Mouse (Mus musculus): ENCODE results near the gene Nat9.

The Nat9 gene

DNA sequence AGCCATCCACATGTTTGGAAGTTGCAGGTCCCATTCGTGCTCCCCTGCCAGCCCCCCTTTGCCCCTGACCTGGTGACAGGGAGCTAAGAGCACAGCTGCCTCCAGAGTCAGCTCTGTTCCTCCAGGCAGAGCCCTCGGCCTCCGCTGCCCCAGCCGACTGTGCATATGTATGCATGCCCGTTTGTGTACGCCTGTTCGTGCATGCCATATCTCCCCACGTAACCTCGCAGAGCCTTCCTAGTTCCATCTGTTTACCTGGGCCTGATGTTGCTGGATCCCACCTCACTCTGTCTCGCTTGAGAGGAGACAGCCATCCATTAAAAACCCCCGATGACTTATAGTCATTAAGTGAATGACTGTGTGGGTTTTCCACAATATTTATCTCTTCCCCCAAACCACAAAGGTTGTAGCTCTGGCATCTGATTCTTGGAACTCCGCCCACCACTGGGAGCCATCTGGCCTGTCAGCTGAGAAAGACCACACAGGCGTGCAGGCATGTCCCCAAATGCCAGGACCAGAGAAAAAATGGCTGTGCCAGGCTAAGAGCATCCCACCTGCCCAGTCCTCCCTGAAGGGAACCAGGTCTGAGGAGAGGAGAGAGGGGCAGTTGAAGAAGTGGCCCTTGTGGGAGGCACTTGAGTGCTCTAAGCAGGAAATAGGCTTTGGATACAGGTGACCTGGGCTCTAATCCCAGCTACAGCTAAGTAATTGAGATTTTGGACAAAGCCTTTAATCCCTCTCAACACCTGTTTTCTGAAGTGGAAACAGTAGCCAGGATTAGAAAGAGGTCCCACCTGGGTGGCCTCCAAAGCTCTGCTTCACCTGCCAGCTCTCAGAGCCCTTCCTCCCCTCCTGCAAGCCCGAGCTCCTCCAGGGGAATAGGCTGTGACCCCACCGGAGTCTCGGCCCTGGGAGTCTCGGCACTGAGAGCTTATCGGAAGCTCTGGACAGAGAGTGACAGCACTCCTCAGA lies 30.1 kb upstream of the Nat9 start:
- no peak for DNase-seq (ENCODE audit: low read depth, low spot score)

DNA sequence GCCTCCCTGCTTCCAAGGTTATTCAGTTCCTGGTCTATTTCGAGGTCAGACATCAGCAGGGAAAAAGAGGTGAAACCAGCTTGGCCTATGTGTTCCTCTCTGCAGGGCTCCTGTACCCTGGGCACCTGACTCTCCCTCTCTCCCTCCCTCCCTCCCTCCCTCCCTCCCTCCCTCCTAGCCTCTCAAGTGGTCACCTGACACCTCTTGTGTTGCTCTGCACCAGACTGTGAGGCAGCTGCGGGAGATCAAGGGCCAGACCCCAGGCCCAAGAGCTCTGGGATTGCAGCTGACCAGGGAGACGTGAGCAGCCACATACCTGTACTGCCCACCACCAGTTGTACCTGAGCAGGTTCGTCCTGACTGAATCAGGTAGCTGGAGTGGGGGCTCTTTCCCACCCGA lies 27.5 kb upstream of the Nat9 start:
- no peak for DNase-seq (ENCODE audit: low read depth, low spot score)

DNA sequence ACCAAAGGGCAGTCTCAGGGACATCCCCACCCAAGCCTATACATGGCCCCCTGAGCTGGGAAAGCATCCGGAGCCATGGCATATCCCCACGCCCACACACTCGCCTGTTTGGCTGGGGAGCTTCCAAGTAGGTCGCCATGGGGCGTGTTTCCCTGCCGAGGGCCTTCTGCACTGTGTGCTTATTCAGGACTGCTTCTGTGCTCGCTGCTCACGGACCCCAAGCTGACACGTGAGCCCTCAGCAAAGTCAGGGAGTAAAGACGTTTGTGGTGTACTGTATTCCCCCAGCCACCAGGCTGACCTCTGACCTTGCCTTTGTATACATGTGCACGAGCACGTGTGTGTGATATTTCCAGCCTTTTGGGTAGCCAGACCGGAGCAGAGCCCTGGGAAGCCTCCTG lies 24.5 kb upstream of the Nat9 start:
- DNase-seq (ENCODE audit: low read depth, low spot score), result no peak

DNA sequence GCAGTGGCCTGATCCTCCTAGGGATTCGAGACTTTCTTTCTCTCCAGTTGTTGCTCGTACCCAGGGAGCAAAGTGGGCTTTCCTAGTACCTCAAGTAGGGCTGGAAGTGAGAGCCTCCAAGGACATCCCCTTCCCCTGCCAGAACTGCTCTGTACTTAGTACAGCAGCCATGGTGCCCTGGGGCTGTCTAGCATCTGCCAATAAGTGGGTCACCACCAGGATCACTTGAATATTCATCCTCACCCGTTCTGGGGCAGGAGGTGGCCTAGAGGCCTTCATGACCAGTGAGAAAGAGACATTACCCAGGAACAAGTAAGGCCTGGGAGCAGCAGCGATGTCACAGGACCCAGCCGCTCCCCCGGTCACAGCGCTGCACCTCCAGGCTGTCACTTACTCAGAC lies 22.3 kb upstream of the Nat9 start:
- no peak for DNase-seq (ENCODE audit: low read depth, low spot score)

- no peak for DNase-seq (ENCODE audit: low read depth, low spot score)
Measured at GRCm38 (mm10) chr11:115208776-115209732, 21.4 kb upstream of the Nat9 start.

DNA sequence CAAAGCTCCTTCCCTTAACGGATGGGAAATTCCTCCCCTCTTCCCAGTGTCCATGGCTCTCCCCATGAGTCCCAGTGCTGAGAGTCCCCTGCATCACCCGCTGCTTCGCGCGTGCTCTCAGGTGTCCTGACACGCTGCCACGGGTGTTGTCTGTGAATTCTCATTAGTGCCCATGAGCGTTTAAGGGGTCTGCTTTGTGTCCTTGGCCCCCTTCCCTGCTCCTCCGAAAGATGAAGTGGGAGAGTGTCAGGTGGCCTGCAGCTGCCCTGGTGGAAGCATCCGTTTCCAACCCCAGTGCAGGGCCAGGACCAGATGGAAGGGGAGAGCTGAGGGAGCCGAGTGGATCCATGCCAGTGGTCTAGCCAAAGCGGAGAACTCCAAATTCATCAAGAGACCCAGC lies 20.5 kb upstream of the Nat9 start:
- no peak for DNase-seq (ENCODE audit: low read depth, low spot score)

DNA sequence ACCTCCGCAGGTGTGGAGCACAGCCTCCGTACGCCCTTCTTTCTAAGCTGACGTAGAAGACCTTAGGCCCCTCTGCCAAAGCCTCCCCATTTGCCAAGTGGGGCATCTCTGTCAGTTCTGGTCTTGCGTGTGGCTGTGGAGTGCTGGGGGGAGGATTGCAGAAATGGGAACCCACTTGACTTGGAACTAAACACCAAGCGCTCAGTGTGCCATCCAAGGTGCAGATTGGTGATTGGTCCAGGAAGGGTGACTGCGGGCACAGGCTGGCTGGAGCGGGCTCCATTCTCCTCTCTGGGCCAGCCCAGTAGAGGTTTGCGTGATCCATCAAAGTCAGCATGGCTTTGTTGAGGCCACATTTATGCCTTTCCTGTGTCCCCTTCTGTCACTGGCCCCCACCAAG lies 15.1 kb upstream of the Nat9 start:
- DNase-seq (ENCODE audit: low read depth, low spot score), result no peak

GRCm38 (mm10) chr11:115202316-115202715 lies 14.7 kb upstream of the Nat9 start:
- peak; percentile 83 for DNase-seq (ENCODE audit: low read depth, low spot score)

GRCm38 (mm10) chr11:115200520-115200919 lies 12.9 kb upstream of the Nat9 start:
- no peak for DNase-seq (ENCODE audit: low read depth, low spot score)

DNA sequence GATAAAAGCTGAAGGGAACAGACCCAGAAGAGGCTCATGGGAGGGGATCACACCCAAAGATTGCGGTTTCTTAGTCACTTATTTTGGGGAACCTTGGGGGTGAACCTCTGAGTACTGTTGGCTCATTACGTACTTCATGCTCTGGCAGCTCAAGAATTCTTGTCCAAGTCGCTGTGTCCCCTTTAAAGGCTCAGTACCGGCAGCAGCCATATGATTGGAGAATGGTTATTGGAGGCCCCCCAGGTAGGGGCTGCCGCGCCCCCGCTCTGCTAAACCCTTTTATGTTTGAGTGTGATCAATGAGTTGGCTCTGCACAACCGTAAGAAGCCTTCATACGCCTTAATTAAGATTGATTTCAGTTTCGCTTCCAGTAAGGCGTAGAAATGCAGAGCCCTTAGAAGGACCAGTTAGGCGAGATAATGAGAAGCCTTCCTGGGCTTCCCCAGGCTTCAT lies 11.3 kb upstream of the Nat9 start:
- no peak for DNase-seq (ENCODE audit: low read depth, low spot score)

- no peak for DNase-seq (ENCODE audit: low read depth, low spot score)
Measured at GRCm38 (mm10) chr11:115197558-115197957, 9.9 kb upstream of the Nat9 start.

- no peak for DNase-seq (ENCODE audit: low read depth, low spot score)
Measured at GRCm38 (mm10) chr11:115195933-115196332, 8.3 kb upstream of the Nat9 start.

DNA sequence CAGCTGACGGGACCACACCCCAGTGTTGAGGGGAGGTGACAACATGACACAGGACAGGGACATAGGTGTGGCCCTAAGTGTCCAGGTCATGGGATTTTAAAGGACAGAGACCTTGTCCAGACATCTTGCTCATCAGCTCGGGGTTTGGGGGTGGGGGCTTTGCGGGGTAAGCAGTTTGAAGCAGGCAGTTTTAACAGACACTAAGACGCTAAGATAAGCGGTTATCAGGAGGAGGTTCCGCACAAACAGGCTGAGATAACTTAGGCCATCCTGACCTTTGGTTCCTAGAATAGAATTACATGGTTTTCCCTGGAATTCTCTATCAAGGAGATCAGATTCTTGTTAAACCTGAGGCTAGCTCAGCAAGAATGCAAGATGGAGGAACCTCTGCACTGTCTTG lies 7.0 kb upstream of the Nat9 start:
- no peak for DNase-seq (ENCODE audit: low read depth, low spot score)

- no peak for DNase-seq (ENCODE audit: low read depth, low spot score)
Measured at GRCm38 (mm10) chr11:115192180-115192579, 4.5 kb upstream of the Nat9 start.

DNA sequence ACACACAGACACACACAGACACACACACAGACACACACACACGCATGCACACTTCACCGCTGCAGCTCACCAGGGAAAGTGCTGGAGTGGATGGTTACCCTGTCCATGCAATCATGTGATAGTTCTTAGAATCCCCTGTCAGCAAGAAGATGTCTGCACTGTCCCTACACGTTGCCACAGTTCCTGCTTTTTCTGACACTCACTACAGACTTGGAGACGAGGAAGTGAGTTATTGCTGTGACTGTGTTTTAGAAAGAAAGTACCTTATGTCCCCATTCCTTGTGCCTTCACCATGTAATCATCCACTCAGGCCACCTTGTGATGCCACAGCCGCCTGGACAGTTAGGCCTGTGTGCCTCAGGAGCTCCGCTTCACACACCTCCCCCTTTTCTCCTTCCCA lies 1.6 kb upstream of the Nat9 start:
- DNase-seq (ENCODE audit: low read depth, low spot score), result no peak

GRCm38 (mm10) chr11:115188539-115189231 lies 1.0 kb upstream of the Nat9 start:
- DNase-seq (ENCODE audit: low read depth, low spot score), result no peak

- DNase-seq (ENCODE audit: low read depth, low spot score), result peak; percentile 98
Measured at GRCm38 (mm10) chr11:115187224-115187639, 427 bp downstream of the Nat9 start, which contains the start of gene Tmem104. Gene Tmem104 (plus strand): TSS chr11:115187487.

DNA sequence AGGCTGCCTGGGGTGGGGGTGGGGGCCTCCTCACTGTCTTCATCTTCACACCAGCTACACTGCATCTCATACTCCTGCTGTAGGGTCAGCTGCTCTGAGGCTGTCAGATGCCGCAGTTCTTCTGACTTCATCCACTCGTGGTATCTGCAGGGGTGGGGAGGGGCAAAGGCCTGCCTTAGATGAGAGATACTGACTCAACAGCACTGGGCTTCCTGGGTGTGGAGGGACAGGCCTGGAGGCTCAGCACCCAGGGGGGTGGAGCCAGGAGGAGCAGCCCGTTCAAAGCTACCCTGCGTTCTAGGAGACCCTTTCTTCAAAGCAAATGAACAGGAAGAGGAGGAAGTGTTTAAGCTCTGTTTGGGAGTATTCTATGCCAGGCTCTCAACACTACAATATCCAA lies 2.7 kb downstream of the Nat9 start:
- no peak for DNase-seq (ENCODE audit: low read depth, low spot score)

DNA sequence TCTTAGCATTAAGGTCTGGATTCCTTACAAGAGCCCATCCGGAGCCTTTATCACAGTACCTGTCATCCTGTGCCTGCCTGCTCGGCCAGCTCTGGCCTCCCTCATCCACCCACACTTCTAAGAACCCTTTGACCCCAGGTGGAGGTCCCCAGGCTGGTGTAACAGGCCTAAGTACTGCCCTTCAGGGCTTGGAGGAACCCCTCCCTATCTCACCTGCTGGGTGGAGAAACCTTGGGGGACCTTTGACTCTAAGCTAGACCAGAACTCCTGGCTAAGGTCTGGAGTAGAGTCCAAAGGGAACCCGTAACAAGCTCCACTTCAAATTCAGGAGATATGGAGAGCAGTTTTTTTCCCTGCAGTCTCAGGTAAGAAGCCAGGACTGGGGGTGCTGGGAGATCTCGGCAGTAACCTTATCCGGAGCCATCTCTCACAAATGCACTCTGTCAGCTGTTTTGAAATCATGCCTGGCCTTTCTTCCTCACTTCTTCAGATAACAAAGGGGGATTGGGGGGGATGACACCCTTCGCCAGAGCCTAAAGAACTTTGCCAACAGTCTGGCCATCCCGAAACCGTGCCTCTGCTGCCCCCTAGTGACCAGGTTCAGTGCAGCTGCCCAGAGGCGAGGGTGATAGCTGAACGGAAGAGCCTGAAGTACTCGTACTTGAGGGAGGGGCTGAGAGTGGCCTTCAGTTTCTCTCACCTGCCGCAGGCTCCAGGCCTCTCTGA lies 5.6 kb downstream of the Nat9 start:
- DNase-seq (ENCODE audit: low read depth, low spot score), result peak; percentile 81

- no peak for DNase-seq (ENCODE audit: low read depth, low spot score)
Measured at GRCm38 (mm10) chr11:115179881-115180280, 7.8 kb downstream of the Nat9 start.

- no peak for DNase-seq (ENCODE audit: low read depth, low spot score)
Measured at GRCm38 (mm10) chr11:115179191-115179590, 8.5 kb downstream of the Nat9 start.

Data from mesoderm, embryonic 11.5 days (tissue).